Mouse (Mus musculus): ENCODE measurements around the gene Lgals7.

Gene Lgals7

GRCm38 (mm10) chr7:28830981-28831380, 32.7 kb upstream of the Lgals7 start:
- no peak for DNase-seq (ENCODE audit: low spot score in 2 of 2)

- DNase-seq (ENCODE audit: low spot score in 2 of 2): no peak
Measured at GRCm38 (mm10) chr7:28831411-28832125, 32.1 kb upstream of the Lgals7 start.

GRCm38 (mm10) chr7:28832137-28832536, 31.5 kb upstream of the Lgals7 start:
- DNase-seq (ENCODE audit: low spot score in 2 of 2): no peak

GRCm38 (mm10) chr7:28833723-28834347, 29.8 kb upstream of the Lgals7 start, which contains the start of gene Lgals4:
Lgals4 (plus strand) TSS chr7:28833854.
- no peak for DNase-seq (ENCODE audit: low spot score in 2 of 2)

- DNase-seq (ENCODE audit: low spot score in 2 of 2): no peak
Measured at GRCm38 (mm10) chr7:28836936-28837335, 26.7 kb upstream of the Lgals7 start.

- no peak for DNase-seq (ENCODE audit: low spot score in 2 of 2)
Measured at GRCm38 (mm10) chr7:28838331-28838730, 25.3 kb upstream of the Lgals7 start.

- no peak for DNase-seq (ENCODE audit: low spot score in 2 of 2)
Measured at GRCm38 (mm10) chr7:28847273-28847672, 16.4 kb upstream of the Lgals7 start.

GRCm38 (mm10) chr7:28849700-28850236, 13.9 kb upstream of the Lgals7 start:
- DNase-seq (ENCODE audit: low spot score in 2 of 2): no peak

GRCm38 (mm10) chr7:28850642-28851041, 13.0 kb upstream of the Lgals7 start:
- DNase-seq (ENCODE audit: low spot score in 2 of 2): no peak

GRCm38 (mm10) chr7:28859953-28860352, 3.7 kb upstream of the Lgals7 start:
- no peak for DNase-seq (ENCODE audit: low spot score in 2 of 2)

- peak in 1 of 2 experiments; percentile 38 for DNase-seq (ENCODE audit: low spot score in 2 of 2)
Measured at GRCm38 (mm10) chr7:28860898-28861297, 2.8 kb upstream of the Lgals7 start.

GRCm38 (mm10) chr7:28862817-28863499, 695 bp upstream of the Lgals7 start:
- no peak for DNase-seq (ENCODE audit: low spot score in 2 of 2)

GRCm38 (mm10) chr7:28864288-28864750, 666 bp downstream of the Lgals7 start:
- DNase-seq (ENCODE audit: low spot score in 2 of 2): no peak

GRCm38 (mm10) chr7:28865481-28866300, 2.0 kb downstream of the Lgals7 start:
- peak; percentile 68 to 90 for DNase-seq (ENCODE audit: low spot score in 2 of 2)

GRCm38 (mm10) chr7:28866769-28867507, 3.3 kb downstream of the Lgals7 start:
- no peak for DNase-seq (ENCODE audit: low spot score in 2 of 2)

GRCm38 (mm10) chr7:28867508-28868340, 4.1 kb downstream of the Lgals7 start:
- peak; percentile 70 to 84 for DNase-seq (ENCODE audit: low spot score in 2 of 2)

GRCm38 (mm10) chr7:28870901-28871664, 7.4 kb downstream of the Lgals7 start:
- peak in 1 of 2 experiments; percentile 26 for DNase-seq (ENCODE audit: low spot score in 2 of 2)

- no peak for DNase-seq (ENCODE audit: low spot score in 2 of 2)
Measured at GRCm38 (mm10) chr7:28874565-28874964, 10.9 kb downstream of the Lgals7 start.

- no peak for DNase-seq (ENCODE audit: low spot score in 2 of 2)
Measured at GRCm38 (mm10) chr7:28876099-28876498, 12.4 kb downstream of the Lgals7 start.

All from spleen, postnatal 10 days (tissue).